Mouse (Mus musculus) ES-E14 (cell line): ENCODE measurements at regions not wholly inside any gene's neighbourhood (a gene's known extent, or its start where the extent isn't known, plus 50 kb on each side); places are given as distances from the start of the nearest gene placed in this dataset.

Experiments
- CHD2 ChIP-seq: IDR thresholded peaks from 2 replicates; pipeline ENCODE4 v1.6.1; 2014; ENCODE audit warnings: mild to moderate bottlenecking, low read depth, low read length, inconsistent platforms
- ZC3H11A ChIP-seq: IDR thresholded peaks from 2 replicates; pipeline ENCODE4 v1.6.1; 2012; ENCODE audit warnings: low read depth, mild to moderate bottlenecking, inconsistent platforms, low read length, borderline replicate concordance
- ZNF384 ChIP-seq: IDR thresholded peaks from 2 replicates; pipeline ENCODE4 v1.6.1; 2012; ENCODE audit warnings: low read depth, low read length, inconsistent platforms

DNA sequence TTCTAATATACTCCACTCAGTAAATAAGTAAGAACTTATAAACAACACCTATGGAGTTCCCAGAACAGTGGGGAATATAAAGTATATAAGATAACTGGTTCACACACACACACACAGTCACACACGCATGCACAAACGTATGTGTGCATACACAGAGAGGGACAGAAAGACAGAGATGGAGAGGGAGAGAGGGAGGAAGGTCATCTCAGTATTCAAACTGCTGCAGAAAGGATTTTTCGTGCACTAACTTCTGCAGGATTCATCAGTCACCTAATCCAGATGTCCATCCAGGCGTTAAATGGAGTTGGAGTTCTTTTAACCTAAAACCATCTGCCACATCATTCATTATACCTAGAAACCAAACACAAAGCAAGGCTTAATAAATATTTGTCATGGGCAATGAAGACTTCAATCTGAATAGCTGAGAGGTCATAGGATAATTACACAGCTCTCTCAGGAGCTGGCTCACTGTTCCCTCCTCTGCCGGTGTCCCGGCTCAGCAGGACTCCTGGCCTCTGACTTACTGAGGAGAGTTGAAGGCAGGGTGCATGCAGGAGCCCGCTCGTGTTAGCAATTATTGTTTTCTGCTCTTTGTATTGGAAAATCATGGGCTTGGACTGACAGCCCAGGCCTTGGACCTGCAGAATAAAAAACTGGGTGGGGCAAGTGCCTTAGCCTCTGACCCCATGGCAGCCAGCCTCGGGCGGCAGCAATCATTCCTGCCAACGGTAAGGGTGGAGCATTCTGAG lies 114.0 kb downstream of the Srek1 start:
- TF ChIP-seq ZC3H11A: no peak
- no peak for TF ChIP-seq CHD2
- no peak for TF ChIP-seq ZNF384
